Mouse (Mus musculus) liver, adult 2 months (tissue): ENCODE measurements around the gene Chek2. TPM values are rescaled to one million over a fixed set of nuclear protein-coding genes. Genes with fewer than 3 reads are reported as not detected.
"Not testable (repeated sequence)": the region's sequence is repeated elsewhere in the genome, so short reads cannot be mapped to it uniquely, and the experiment has no call there.

ENCODE experiments used
- DNase-seq: peaks from one replicate; pipeline ENCODE4 v3.0.0-alpha.2; 2011; ENCODE audit warnings: low read depth, low spot score; ENCODE audit errors: extremely low read depth
- H3K27ac ChIP-seq: fragments of 200-500 bp; replicated peaks from 2 replicates; pipeline ENCODE4 v1.5.1; 2012; ENCODE audit warnings: low read depth, mild to moderate bottlenecking, control low read depth, inconsistent platforms, low read length; ENCODE audit not compliant: insufficient read depth
- H3K27me3 ChIP-seq: fragments of 200-500 bp; 2 replicates; pipeline ENCODE4 v1.6.1; 2012; ENCODE audit warnings: mild to moderate bottlenecking, moderate library complexity, low read length, inconsistent platforms; ENCODE audit not compliant: control insufficient read depth, insufficient read depth
- H3K36me3 ChIP-seq: fragments of 200-500 bp; 2 replicates; pipeline ENCODE4 v1.6.1; 2012; ENCODE audit warnings: low read length, inconsistent platforms; ENCODE audit not compliant: control insufficient read depth, insufficient read depth
- H3K4me1 ChIP-seq: fragments of 200-500 bp; 2 replicates; pipeline ENCODE4 v1.6.1; 2011; ENCODE audit warnings: low read length; ENCODE audit not compliant: control insufficient read depth, insufficient read depth
- H3K4me3 ChIP-seq: fragments of 200-500 bp; 2 replicates; pipeline ENCODE4 v1.5.1; 2011; ENCODE audit warnings: low read depth, mild to moderate bottlenecking, control low read depth, low read length, moderate library complexity; ENCODE audit not compliant: insufficient read depth
- H3K79me2 ChIP-seq: fragments of 200-500 bp; 2 replicates; pipeline ENCODE4 v1.6.1; 2012; ENCODE audit warnings: inconsistent platforms, mild to moderate bottlenecking, low read length, moderate library complexity; ENCODE audit not compliant: control insufficient read depth, insufficient read depth
- H3K9ac ChIP-seq: fragments of 200-500 bp; 2 replicates; pipeline ENCODE4 v1.6.1; 2012; ENCODE audit warnings: low read depth, mild to moderate bottlenecking, control low read depth, inconsistent platforms, low read length
- CTCF ChIP-seq: fragments of 200-500 bp; IDR thresholded peaks from 2 replicates; pipeline ENCODE4 v1.5.1; 2011; ENCODE audit warnings: low read depth, low read length, control low read depth
- POLR2A ChIP-seq: fragments of 200-500 bp; IDR thresholded peaks from 2 replicates; pipeline ENCODE4 v1.6.1; 2011; ENCODE audit warnings: low read length, control low read depth; ENCODE audit not compliant: insufficient read depth; ENCODE audit errors: extremely low read depth
- WGBS: fragments of 180-500 bp; shearing (Covaris S2); methylation state at CpG from one replicate; pipeline ENCODE4 v1.1.7; 2018; 5-methylcytosine and 5-hydroxymethylcytosine counted together
- polyA plus RNA-seq: library from polyadenylated mRNA; depleted of rRNA; stranded (reverse); fragments of >200 nt; gene quantifications from 2 replicates; pipeline ENCODE4 v1.2.3, GENCODE M21; 2012
- total RNA-seq: library from RNA; depleted of rRNA; stranded (reverse); fragments of >200 nt; gene quantifications from 2 replicates; pipeline ENCODE4 v1.2.3, GENCODE M21; 2014

Gene Chek2
- total and polyA plus RNA-seq, 2 experiments: 1.5 to 3.6 TPM

DNA sequence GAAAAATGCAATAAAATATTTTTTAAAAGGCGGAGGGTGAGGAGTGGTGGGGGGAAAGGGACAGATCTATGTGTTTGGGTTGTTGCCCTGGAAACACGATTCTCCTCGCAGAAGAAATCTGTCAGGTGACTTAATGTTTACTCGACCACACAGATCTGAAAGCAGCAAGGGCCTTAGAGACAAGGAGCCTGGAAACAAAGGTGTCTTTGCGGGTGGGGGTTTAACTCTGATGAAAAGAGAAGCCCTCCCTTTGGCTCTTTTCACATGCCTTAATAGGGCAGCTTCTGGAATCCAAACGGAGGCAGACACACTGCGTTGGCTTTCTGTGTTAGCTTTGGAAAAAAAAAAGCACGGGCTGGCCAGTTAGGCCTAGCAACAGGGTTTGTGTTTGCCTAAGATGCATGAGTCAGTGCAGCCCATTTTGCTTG, 29.5 kb downstream of the Chek2 start:
- H3K4me3 ChIP-seq: no peak overlapping the region
- DNase-seq: no peak
- 71% methylated on average over 8 of the region's 8 CpGs for WGBS
- TF ChIP-seq CTCF (no peak), POLR2A (no peak)
- no peaks in the 10 kb centered on the region for H3K4me1 ChIP-seq
- H3K9ac ChIP-seq: no peak overlapping the region
- H3K27me3 ChIP-seq: no peaks in the 10 kb centered on the region
- no peak overlapping the region for H3K27ac ChIP-seq
- H3K36me3 ChIP-seq: peaks cover 1% of the 10 kb centered on the region; the same call in 1 of the 2 replicates
- no peaks in the 10 kb centered on the region for H3K79me2 ChIP-seq

DNA sequence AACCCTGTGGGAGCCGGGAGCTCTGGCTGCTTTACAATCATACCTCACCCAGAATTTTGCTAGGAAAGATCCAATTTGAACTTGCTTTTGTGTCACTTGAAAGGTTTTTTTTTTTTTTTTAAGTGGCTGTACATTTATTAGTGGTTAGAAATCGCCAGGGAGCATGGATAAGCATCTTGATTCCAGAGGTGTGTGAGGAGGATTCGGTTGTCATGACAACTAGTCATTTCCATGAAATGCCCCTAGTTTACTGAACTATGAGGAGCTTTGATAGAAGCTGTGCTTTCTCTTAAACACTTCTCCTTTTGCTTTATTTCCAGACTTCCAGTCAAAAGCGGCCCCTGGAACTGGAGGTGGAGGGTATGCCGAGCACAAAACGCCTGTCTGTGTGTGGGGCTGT, 33.4 kb downstream of the Chek2 start:
- H3K27me3 ChIP-seq: no peaks in the 10 kb centered on the region
- H3K9ac ChIP-seq: no peak overlapping the region
- H3K4me3 ChIP-seq: no peak overlapping the region
- 94% methylated on average over 6 of the region's 6 CpGs for WGBS
- H3K4me1 ChIP-seq: no peaks in the 10 kb centered on the region
- H3K27ac ChIP-seq: no peak overlapping the region
- H3K36me3 ChIP-seq: no peaks in the 10 kb centered on the region
- no peaks in the 10 kb centered on the region for H3K79me2 ChIP-seq
- TF ChIP-seq CTCF (no peak), POLR2A (no peak)
- DNase-seq: no peak

- no peak for DNase-seq
- Histone ChIP-seq H3K4me3 (no peak overlapping the region), H3K27ac (no peak overlapping the region), H3K36me3 (no peaks in the 10 kb centered on the region), H3K79me2 (no peaks in the 10 kb centered on the region), H3K4me1 (peaks cover 2% of the 10 kb centered on the region; the same call in 1 of the 2 replicates), H3K27me3 (no peaks in the 10 kb centered on the region), H3K9ac (no peak overlapping the region)
- TF ChIP-seq POLR2A (no peak), CTCF (no peak)
These were observed 34.9 kb downstream of the Chek2 start for GRCm38 (mm10) chr5:110874711-110875110.

GRCm38 (mm10) chr5:110875286-110875685, 35.5 kb downstream of the Chek2 start:
- peaks cover 2% of the 10 kb centered on the region; the same call in 1 of the 2 replicates for H3K4me1 ChIP-seq
- H3K9ac ChIP-seq: no peak overlapping the region
- H3K36me3 ChIP-seq: no peaks in the 10 kb centered on the region
- 100% methylated on average over 1 of the region's 1 CpGs for WGBS
- no peaks in the 10 kb centered on the region for H3K79me2 ChIP-seq
- TF ChIP-seq CTCF: no peak
- no peak for TF ChIP-seq POLR2A
- H3K27me3 ChIP-seq: no peaks in the 10 kb centered on the region
- H3K27ac ChIP-seq: no peak overlapping the region
- H3K4me3 ChIP-seq: no peak overlapping the region
- no peak for DNase-seq

- 98% methylated on average over 5 of the region's 5 CpGs for WGBS
- Histone ChIP-seq H3K27ac (no peak overlapping the region), H3K9ac (no peak overlapping the region), H3K4me3 (no peak overlapping the region), H3K27me3 (no peaks in the 10 kb centered on the region), H3K79me2 (no peaks in the 10 kb centered on the region), H3K36me3 (no peaks in the 10 kb centered on the region), H3K4me1 (peaks cover 2% of the 10 kb centered on the region; the same call in 1 of the 2 replicates)
- DNase-seq: no peak
- no peak for TF ChIP-seq CTCF
- TF ChIP-seq POLR2A: no peak
These were observed 38.1 kb downstream of the Chek2 start for GRCm38 (mm10) chr5:110877666-110878505.

DNA sequence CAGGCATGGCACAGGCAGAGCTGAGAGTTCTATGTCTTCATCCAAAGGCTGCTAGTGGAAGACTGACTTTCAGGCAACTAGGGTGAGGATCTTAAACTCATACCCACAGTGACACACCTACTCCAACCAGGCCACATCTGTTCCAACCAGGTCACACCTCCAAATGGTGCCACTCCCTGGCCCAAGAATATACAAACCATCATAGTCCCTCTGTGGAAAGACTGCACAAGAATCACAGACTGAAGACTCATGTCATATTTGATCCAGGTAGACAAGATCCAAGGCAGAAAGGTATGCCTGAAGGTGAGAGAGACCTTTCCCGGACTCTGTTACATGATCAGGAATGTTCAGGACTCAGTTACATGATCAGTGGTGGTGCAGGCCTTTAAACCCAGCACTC, 38.7 kb downstream of the Chek2 start:
- not testable (repeated sequence) for H3K4me3 ChIP-seq, H3K36me3 ChIP-seq, H3K4me1 ChIP-seq, H3K79me2 ChIP-seq, H3K9ac ChIP-seq, DNase-seq, H3K27me3 ChIP-seq, H3K27ac ChIP-seq
- WGBS: 100% methylated on average over 1 of the region's 1 CpGs
